Mouse (Mus musculus) liver, postnatal 0 days (tissue): ENCODE results near the gene Tmem106b.

ENCODE experiments used
- CTCF ChIP-seq: sonication (generic); IDR thresholded peaks from 2 replicates; pipeline ENCODE4 v1.5.1; 2016; ENCODE audit warnings: antibody characterized with exemption, low read depth
- EP300 ChIP-seq: IDR thresholded peaks from 2 replicates; pipeline ENCODE4 v1.6.1; 2016; ENCODE audit warnings: antibody characterized with exemption, low read depth, mild to moderate bottlenecking

DNA sequence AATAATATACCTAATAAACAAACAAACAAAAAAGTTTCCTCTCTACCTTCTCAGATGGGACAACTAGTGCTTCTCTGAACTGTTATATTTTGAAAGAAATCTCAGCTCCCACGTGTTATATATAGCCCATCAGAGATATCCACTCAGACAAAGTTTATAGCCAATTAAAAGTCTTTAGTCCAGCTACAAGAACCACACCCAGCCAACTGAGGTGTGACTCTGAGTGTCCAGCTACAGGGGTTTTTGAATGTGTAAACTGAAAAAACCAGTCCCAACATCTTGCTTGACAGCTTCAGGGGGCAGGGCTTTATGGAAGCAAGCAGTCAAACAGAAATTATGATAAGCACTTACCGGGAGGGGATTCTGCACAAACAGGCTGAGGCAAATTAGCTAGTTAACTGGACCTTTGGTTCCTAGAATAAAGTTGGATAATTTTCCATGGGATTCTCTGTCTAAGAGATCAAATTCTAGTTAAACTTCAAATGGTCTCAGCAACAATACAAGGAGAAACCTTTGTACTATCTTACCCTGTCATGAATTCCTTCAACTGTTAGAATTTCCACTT, 6.8 kb upstream of the Tmem106b start:
- no peak for TF ChIP-seq CTCF
- no peak for TF ChIP-seq EP300
